Mouse (Mus musculus) heart, adult 2 months (tissue): Measurements from ENCODE around the gene Nek2.

Experiments used
- CTCF ChIP-seq: fragments of 200-600 bp; IDR thresholded peaks from 2 replicates; pipeline ENCODE4 v1.8.1; 2022; ENCODE audit warnings: antibody characterized with exemption, mild to moderate bottlenecking, moderate library complexity
- EP300 ChIP-seq: fragments of 200-500 bp; IDR thresholded peaks from 2 replicates; pipeline ENCODE4 v1.6.1; 2011; ENCODE audit warnings: low read depth, low read length, control low read depth; ENCODE audit not compliant: insufficient read depth
- POLR2A ChIP-seq: fragments of 200-500 bp; IDR thresholded peaks from 2 replicates; pipeline ENCODE4 v1.6.1; 2011; ENCODE audit warnings: mild to moderate bottlenecking, low read depth, low read length, control low read depth; ENCODE audit not compliant: insufficient read depth

DNA sequence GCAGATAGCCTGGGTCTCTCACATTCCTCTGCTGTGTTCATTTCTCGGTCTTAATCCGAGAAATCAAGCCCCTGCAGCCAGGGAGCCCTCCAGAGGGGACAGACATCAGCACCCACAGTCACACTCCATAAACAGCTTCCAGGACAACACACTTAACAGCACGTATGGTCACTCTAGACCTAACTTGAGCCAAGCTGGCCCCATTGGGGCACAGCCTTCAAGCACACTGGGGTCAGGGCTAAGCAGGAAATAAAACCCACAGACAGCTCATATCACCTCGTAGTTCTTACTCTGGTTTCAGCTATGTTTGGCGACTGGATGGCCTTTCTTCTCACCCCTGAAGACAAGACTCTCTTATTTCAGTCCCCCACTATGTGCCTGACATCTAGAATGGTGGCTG is 16.5 kb upstream of the Nek2 start:
- no peak for TF ChIP-seq EP300
- no peak for TF ChIP-seq POLR2A
- no peak for TF ChIP-seq CTCF
